8 mouse cellular contexts compared by ENCODE assay signal in genomic region chr10:83359956-83360355, GRCm38 (mm10). TPM values are rescaled to one million over a fixed set of nuclear protein-coding genes. Genes with fewer than 3 reads are reported as not detected.
DNase-seq lines count a peak whose midpoint lies in the region; ATAC-seq and TF ChIP-seq lines count a peak whose summit lies in the region.

Gene D10Wsu102e, plus strand, starts transcription at chr10:83360221.

- no peaks in the 10 kb centered on the region for H3K9me3 ChIP-seq in megakaryocyte, embryonic 14.5 days

- ATAC-seq in activated CD4-positive, CD25-positive, alpha-beta regulatory T cell, adult 4 months, result peak; percentile 94

- H3K27ac ChIP-seq in cortical plate, adult 2 months (ENCODE audit: insufficient read depth, low read length), result peak within 1 kb of the TSS; percentile 60; the same call in 1 of the 2 replicates

- peak within 1 kb of the TSS; percentile 70 for H3K4me3 ChIP-seq in cortical plate, adult 2 months (ENCODE audit: insufficient read depth, low read length)
- peak within 1 kb of the TSS; percentile 100 for H3K4me3 ChIP-seq in megakaryocyte, embryonic 14.5 days (replicated peaks)

- peak; percentile 96 for DNase-seq in gastrocnemius, adult 8-10 months (ENCODE audit: low spot score in 2 of 2)
- peak; percentile 75 for DNase-seq in hindlimb bud, embryonic 11.5 days (ENCODE audit: extremely low spot score, low read depth, low spot score)
- peak; percentile 88 to 98 for DNase-seq in left cerebral cortex, adult 8-10 months (ENCODE audit: low spot score in 2 of 2)
- DNase-seq in right cerebral cortex, postnatal 10 days (ENCODE audit: low spot score in 2 of 2), result peak; percentile 98 to 99
- DNase-seq in urinary bladder, postnatal 25 days (ENCODE audit: low spot score), result peak; percentile 93

- no peaks in the 10 kb centered on the region for H3K27me3 ChIP-seq in megakaryocyte, embryonic 14.5 days (replicated peaks)

- no peaks in the 10 kb centered on the region; the same call in 1 of the 2 replicates for H3K4me1 ChIP-seq in cortical plate, adult 2 months (ENCODE audit: control insufficient read depth, insufficient read depth, low read length)
- H3K4me1 ChIP-seq in megakaryocyte, embryonic 14.5 days, result peaks cover 35% of the 10 kb centered on the region

- TF ChIP-seq POLR2A in cortical plate, adult 2 months (IDR thresholded peaks at IDR 0.05; ENCODE audit: extremely low read depth, insufficient read depth, low read length), result peak; percentile 78

- H3K36me3 ChIP-seq in megakaryocyte, embryonic 14.5 days (replicated peaks; ENCODE audit: low read length), result peaks cover 28% of the 10 kb centered on the region

- TF ChIP-seq CTCF in cortical plate, adult 2 months (IDR thresholded peaks at IDR 0.05; ENCODE audit: extremely low read depth, insufficient read depth, low read length), result no peak

RNA-seq across cellular contexts. Expression of gene D10Wsu102e, which starts in this region (rescaled TPM):
- under 1 TPM; 0.92 to 0.98 TPM for polyA plus RNA-seq in activated CD4-positive, CD25-positive, alpha-beta regulatory T cell, adult 4 months (2017; shearing (Covaris generic))
- 1.4 and 1.5 TPM in 2 replicates for polyA plus RNA-seq in cortical plate, adult 2 months (2012; rRNA removed)
- 1 to 10 TPM in 1 of 4 experiments, under 1 TPM in 3; 0.67 to 1.2 (median 0.80) TPM for total RNA-seq in gastrocnemius, adult 8-10 months (2022)
- 1 to 10 TPM; 2.8 to 4.0 (median 3.4) TPM for total RNA-seq in left cerebral cortex, adult 8-10 months (2022)
- 0.09 and 0.10 TPM in 2 replicates for polyA plus RNA-seq in megakaryocyte, embryonic 14.5 days (2012; ENCODE audit: insufficient read depth, low replicate concordance)

Comparison
In these comparisons a context has a peak if more than half of its experiments do, and no peak if none do; other contexts are left out.
1. Peak in every context shown above with its lines: DNase-seq, ATAC-seq, H3K4me3 ChIP-seq and H3K27ac ChIP-seq.
2. Peak in ATAC-seq in activated CD4-positive, CD25-positive, alpha-beta regulatory T cell, adult 4 months; RNA of the gene not detected or under 1 TPM.